Mouse (Mus musculus): ENCODE measurements at regions not wholly inside any gene's neighbourhood (a gene's known extent, or its start where the extent isn't known, plus 50 kb on each side); places are given as distances from the start of the nearest gene placed in this dataset.

DNA sequence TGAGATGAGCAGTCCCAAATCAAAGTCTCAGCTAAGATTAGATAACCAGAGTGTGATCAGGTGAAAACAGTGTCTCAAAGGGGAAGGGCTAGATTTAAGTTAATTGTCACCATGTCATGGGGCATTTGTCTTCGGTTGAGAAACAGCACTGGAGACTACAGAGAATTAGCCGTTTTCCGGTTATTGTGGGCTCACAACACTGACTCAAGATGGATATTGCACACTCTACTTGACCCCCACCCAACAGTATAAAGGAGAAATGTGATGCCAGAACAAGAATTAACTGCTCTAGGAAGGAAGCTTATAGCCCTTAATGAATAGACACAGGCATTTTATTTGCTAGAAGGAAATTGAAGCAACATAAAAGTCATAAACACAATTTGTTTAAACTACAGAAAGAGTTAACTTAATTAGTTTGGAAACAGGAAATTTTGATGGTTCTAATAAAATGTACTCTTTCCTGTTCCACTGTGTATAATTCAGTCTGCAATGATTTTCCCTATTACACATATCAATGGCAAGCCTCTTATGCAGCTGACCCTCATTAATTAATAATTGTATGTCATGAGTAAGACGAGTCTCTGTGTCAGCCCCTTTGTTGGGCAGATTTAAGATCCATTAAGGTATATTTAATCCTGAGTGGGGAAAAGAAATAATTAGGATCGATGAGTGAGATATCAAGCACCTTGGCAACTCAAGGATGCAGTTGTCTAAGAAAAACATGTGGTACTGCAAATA lies 277.4 kb upstream of the Tmeff2 start:
- no peak for ATAC-seq (ENCODE audit: low FRiP score, low read depth)
- WGBS, result 56% methylated on average over 5 of the region's 5 CpGs

DNA sequence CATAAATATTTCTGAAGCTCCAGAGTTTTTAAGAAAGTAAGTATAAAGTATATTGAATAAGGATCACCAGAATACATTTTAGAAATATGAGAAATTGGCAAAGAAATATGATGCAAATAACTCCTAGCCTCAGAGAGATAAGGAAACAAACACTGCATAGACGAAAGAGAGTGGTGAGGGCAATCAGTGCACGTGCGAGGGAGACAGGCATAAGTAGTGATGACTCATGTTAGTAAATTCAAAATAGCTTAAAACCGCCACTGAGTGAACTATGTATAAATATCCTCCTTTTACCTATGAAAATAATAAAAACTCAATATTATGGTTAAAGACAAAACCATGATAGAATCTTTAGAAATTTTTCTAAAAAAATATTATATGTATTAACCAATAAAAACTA lies 271.4 kb upstream of the Tmeff2 start:
- Histone ChIP-seq H3K9me3 (no peaks in the 10 kb centered on the region), H3K4me3 (no peak overlapping the region), H3K27ac (replicated peaks) (no peak overlapping the region), H3K9ac (no peak overlapping the region), H3K4me1 (replicated peaks) (no peaks in the 10 kb centered on the region), H3K4me2 (no peak overlapping the region), H3K27me3 (no peaks in the 10 kb centered on the region), H3K36me3 (no peaks in the 10 kb centered on the region)
- ATAC-seq (ENCODE audit: low FRiP score, low read depth), result no peak
- 67% methylated on average over 4 of the region's 4 CpGs for WGBS

More for the DNA sequence above, 277.4 kb upstream of the Tmeff2 start:
- Histone ChIP-seq H3K27ac (replicated peaks) (no peak overlapping the region), H3K4me2 (no peak overlapping the region), H3K9ac (no peak overlapping the region), H3K27me3 (no peaks in the 10 kb centered on the region), H3K9me3 (no peaks in the 10 kb centered on the region), H3K36me3 (no peaks in the 10 kb centered on the region), H3K4me1 (replicated peaks) (no peaks in the 10 kb centered on the region), H3K4me3 (no peak overlapping the region)

GRCm38 (mm10) chr1:50629473-50630071 lies 270.9 kb upstream of the Tmeff2 start:
- Histone ChIP-seq H3K4me3 (no peak overlapping the region), H3K9me3 (no peaks in the 10 kb centered on the region), H3K27me3 (no peaks in the 10 kb centered on the region), H3K27ac (replicated peaks) (no peak overlapping the region), H3K4me1 (replicated peaks) (no peaks in the 10 kb centered on the region), H3K4me2 (no peak overlapping the region), H3K36me3 (no peaks in the 10 kb centered on the region), H3K9ac (no peak overlapping the region)
- 43% methylated on average over 3 of the region's 3 CpGs for WGBS
- ATAC-seq (ENCODE audit: low FRiP score, low read depth), result peak; percentile 59; the same call in 1 of the 2 replicates

GRCm38 (mm10) chr1:50637992-50638391 lies 262.5 kb upstream of the Tmeff2 start:
- Histone ChIP-seq H3K4me2 (no peak overlapping the region), H3K27ac (replicated peaks) (no peak overlapping the region), H3K9me3 (no peaks in the 10 kb centered on the region), H3K4me1 (replicated peaks) (no peaks in the 10 kb centered on the region), H3K36me3 (no peaks in the 10 kb centered on the region), H3K4me3 (no peak overlapping the region), H3K27me3 (no peaks in the 10 kb centered on the region), H3K9ac (no peak overlapping the region)
- no peak for ATAC-seq (ENCODE audit: low FRiP score, low read depth)
- WGBS, result 80% methylated on average over 1 of the region's 1 CpGs

- H3K4me3 ChIP-seq, result no peak overlapping the region
- no peaks in the 10 kb centered on the region for H3K27me3 ChIP-seq
- H3K9me3 ChIP-seq, result no peaks in the 10 kb centered on the region
- H3K9ac ChIP-seq, result no peak overlapping the region
- WGBS, result 63% methylated on average over 2 of the region's 2 CpGs
- H3K4me1 ChIP-seq (replicated peaks), result 0 out of 2 replicates have a peak, but pooled peaks cover 2% of the 10 kb centered on the region
- no peaks in the 10 kb centered on the region for H3K36me3 ChIP-seq
- peak; percentile 27; the same call in 1 of the 2 replicates for ATAC-seq (ENCODE audit: low FRiP score, low read depth)
- no peak overlapping the region for H3K4me2 ChIP-seq
- H3K27ac ChIP-seq (replicated peaks), result no peak overlapping the region
Observed at GRCm38 (mm10) chr1:50646931-50647674, 253.3 kb upstream of the Tmeff2 start.

- WGBS, result 51% methylated on average over 3 of the region's 3 CpGs
- H3K4me3 ChIP-seq, result no peak overlapping the region
- H3K27ac ChIP-seq (replicated peaks), result no peak overlapping the region
- 0 out of 2 replicates have a peak, but pooled peaks cover 2% of the 10 kb centered on the region for H3K4me1 ChIP-seq (replicated peaks)
- no peaks in the 10 kb centered on the region for H3K36me3 ChIP-seq
- peak; percentile 83 for ATAC-seq (ENCODE audit: low FRiP score, low read depth)
- H3K9ac ChIP-seq, result no peak overlapping the region
- H3K4me2 ChIP-seq, result no peak overlapping the region
- no peaks in the 10 kb centered on the region for H3K9me3 ChIP-seq
- H3K27me3 ChIP-seq, result no peaks in the 10 kb centered on the region
Observed at GRCm38 (mm10) chr1:50651974-50652665, 248.3 kb upstream of the Tmeff2 start.

GRCm38 (mm10) chr1:50665139-50665538 lies 235.3 kb upstream of the Tmeff2 start:
- H3K9me3 ChIP-seq, result no peaks in the 10 kb centered on the region
- no peaks in the 10 kb centered on the region for H3K36me3 ChIP-seq
- H3K9ac ChIP-seq, result no peak overlapping the region
- no peak overlapping the region for H3K27ac ChIP-seq (replicated peaks)
- no peaks in the 10 kb centered on the region for H3K27me3 ChIP-seq
- no peak overlapping the region for H3K4me3 ChIP-seq
- WGBS, result 93% methylated on average over 3 of the region's 3 CpGs
- no peaks in the 10 kb centered on the region for H3K4me1 ChIP-seq (replicated peaks)
- no peak overlapping the region for H3K4me2 ChIP-seq
- ATAC-seq (ENCODE audit: low FRiP score, low read depth), result no peak

- Histone ChIP-seq H3K9ac (no peak overlapping the region), H3K27me3 (no peaks in the 10 kb centered on the region), H3K9me3 (no peaks in the 10 kb centered on the region), H3K27ac (replicated peaks) (no peak overlapping the region), H3K4me1 (replicated peaks) (no peaks in the 10 kb centered on the region), H3K36me3 (no peaks in the 10 kb centered on the region), H3K4me3 (no peak overlapping the region), H3K4me2 (no peak overlapping the region)
- 82% methylated on average over 3 of the region's 3 CpGs for WGBS
- ATAC-seq (ENCODE audit: low FRiP score, low read depth), result no peak
Observed at GRCm38 (mm10) chr1:50682971-50683370, 217.5 kb upstream of the Tmeff2 start.

- Histone ChIP-seq H3K9me3 (no peaks in the 10 kb centered on the region), H3K36me3 (no peaks in the 10 kb centered on the region), H3K27me3 (no peaks in the 10 kb centered on the region), H3K4me3 (no peak overlapping the region), H3K4me2 (no peak overlapping the region), H3K4me1 (replicated peaks) (no peaks in the 10 kb centered on the region), H3K27ac (replicated peaks) (no peak overlapping the region), H3K9ac (no peak overlapping the region)
- no peak for ATAC-seq (ENCODE audit: low FRiP score, low read depth)
- 61% methylated on average over 2 of the region's 2 CpGs for WGBS
Observed at GRCm38 (mm10) chr1:50685361-50685760, 215.1 kb upstream of the Tmeff2 start.

- no peaks in the 10 kb centered on the region for H3K4me1 ChIP-seq (replicated peaks)
- H3K27me3 ChIP-seq, result no peaks in the 10 kb centered on the region
- ATAC-seq (ENCODE audit: low FRiP score, low read depth), result no peak
- WGBS, result 79% methylated on average over 1 of the region's 1 CpGs
- no peaks in the 10 kb centered on the region for H3K9me3 ChIP-seq
- H3K4me2 ChIP-seq, result no peak overlapping the region
- H3K4me3 ChIP-seq, result no peak overlapping the region
- no peak overlapping the region for H3K9ac ChIP-seq
- no peak overlapping the region for H3K27ac ChIP-seq (replicated peaks)
- no peaks in the 10 kb centered on the region for H3K36me3 ChIP-seq
Observed at GRCm38 (mm10) chr1:50696916-50697315, 203.5 kb upstream of the Tmeff2 start.

- WGBS, result 80% methylated on average over 7 of the region's 7 CpGs
Observed at GRCm38 (mm10) chr1:50697333-50698216, 202.9 kb upstream of the Tmeff2 start.

More at GRCm38 (mm10) chr1:50697333-50698216, 202.9 kb upstream of the Tmeff2 start:
- ATAC-seq (ENCODE audit: low FRiP score, low read depth), result no peak
- H3K9me3 ChIP-seq, result no peaks in the 10 kb centered on the region
- no peaks in the 10 kb centered on the region for H3K36me3 ChIP-seq
- no peak overlapping the region for H3K27ac ChIP-seq (replicated peaks)
- H3K4me1 ChIP-seq (replicated peaks), result no peaks in the 10 kb centered on the region
- no peak overlapping the region for H3K4me2 ChIP-seq
- no peak overlapping the region for H3K9ac ChIP-seq
- no peak overlapping the region for H3K4me3 ChIP-seq
- no peaks in the 10 kb centered on the region for H3K27me3 ChIP-seq

Data from hindbrain, embryonic 15.5 days (tissue).